8 mouse cellular contexts compared by ENCODE assay signal in genomic region chr10:105840928-105841888, GRCm38 (mm10). TPM values are rescaled to one million over a fixed set of nuclear protein-coding genes. Genes with fewer than 3 reads are reported as not detected.
DNase-seq lines count a peak whose midpoint lies in the region; ATAC-seq and TF ChIP-seq lines count a peak whose summit lies in the region.

Ccdc59 (plus strand) TSS chr10:105841067.
Mettl25 (minus strand) TSS chr10:105841380.

- H3K4me2 ChIP-seq in heart, embryonic 12.5 days = peak within 1 kb of the TSS; percentile 70
- H3K4me2 ChIP-seq in kidney, postnatal 0 days (ENCODE audit: low read length) = peak within 1 kb of the TSS; percentile 89
- H3K4me2 ChIP-seq in liver, embryonic 11.5 days = peak within 1 kb of the TSS; percentile 78
- peak within 1 kb of the TSS; percentile 74 for H3K4me2 ChIP-seq in stomach, embryonic 14.5 days (replicated peaks; ENCODE audit: low read depth, low read length)

- no peaks in the 10 kb centered on the region for H3K27me3 ChIP-seq in heart, embryonic 12.5 days (replicated peaks)
- no peaks in the 10 kb centered on the region for H3K27me3 ChIP-seq in kidney, postnatal 0 days (ENCODE audit: insufficient read depth, low read length)
- H3K27me3 ChIP-seq in liver, embryonic 11.5 days (replicated peaks; ENCODE audit: control insufficient read depth, insufficient read depth, low read length) = no peaks in the 10 kb centered on the region
- no peaks in the 10 kb centered on the region for H3K27me3 ChIP-seq in stomach, embryonic 14.5 days (ENCODE audit: control insufficient read depth, insufficient read depth, low read length)

- peak; percentile 62 for TF ChIP-seq CTCF in kidney, postnatal 0 days (IDR thresholded peaks at IDR 0.05; ENCODE audit: low read depth)

- under 1% methylated on average over 87 of the region's 90 CpGs for WGBS in heart, embryonic 12.5 days
- WGBS in kidney, postnatal 0 days = 1% methylated on average over 89 of the region's 90 CpGs
- under 1% methylated on average over 84 of the region's 90 CpGs for WGBS in liver, embryonic 11.5 days
- WGBS in stomach, embryonic 14.5 days = under 1% methylated on average over 90 of the region's 90 CpGs

- no peaks in the 10 kb centered on the region for H3K9me3 ChIP-seq in heart, embryonic 12.5 days (replicated peaks)
- no peaks in the 10 kb centered on the region for H3K9me3 ChIP-seq in kidney, postnatal 0 days (replicated peaks; ENCODE audit: low read length)
- H3K9me3 ChIP-seq in liver, embryonic 11.5 days (ENCODE audit: control insufficient read depth, low read length) = no peaks in the 10 kb centered on the region
- H3K9me3 ChIP-seq in stomach, embryonic 14.5 days (ENCODE audit: control insufficient read depth, low read depth, low read length) = no peaks in the 10 kb centered on the region

- peaks cover 36% of the 10 kb centered on the region for H3K36me3 ChIP-seq in heart, embryonic 12.5 days
- peaks cover 24% of the 10 kb centered on the region for H3K36me3 ChIP-seq in kidney, postnatal 0 days (ENCODE audit: insufficient read depth, low read length)
- peaks cover 11% of the 10 kb centered on the region for H3K36me3 ChIP-seq in liver, embryonic 11.5 days (ENCODE audit: control insufficient read depth, insufficient read depth, low read length)
- H3K36me3 ChIP-seq in stomach, embryonic 14.5 days (ENCODE audit: control insufficient read depth, insufficient read depth, low read length) = peaks cover 29% of the 10 kb centered on the region

- peaks cover 4% of the 10 kb centered on the region for H3K4me1 ChIP-seq in heart, embryonic 12.5 days (replicated peaks)
- H3K4me1 ChIP-seq in kidney, postnatal 0 days (replicated peaks; ENCODE audit: insufficient read depth, low read length) = no peaks in the 10 kb centered on the region
- peaks cover 2% of the 10 kb centered on the region for H3K4me1 ChIP-seq in liver, embryonic 11.5 days (replicated peaks; ENCODE audit: control insufficient read depth, insufficient read depth, low read length)
- H3K4me1 ChIP-seq in stomach, embryonic 14.5 days (ENCODE audit: control insufficient read depth, insufficient read depth, low read length) = no peaks in the 10 kb centered on the region

- H3K4me3 ChIP-seq in heart, embryonic 12.5 days = peak within 1 kb of the TSS; percentile 87
- peak within 1 kb of the TSS; percentile 95 for H3K4me3 ChIP-seq in kidney, postnatal 0 days (replicated peaks; ENCODE audit: low read depth, low read length)
- H3K4me3 ChIP-seq in liver, embryonic 11.5 days (ENCODE audit: low read depth, low read length) = peak within 1 kb of the TSS; percentile 84
- peak within 1 kb of the TSS; percentile 83 for H3K4me3 ChIP-seq in stomach, embryonic 14.5 days (ENCODE audit: low read depth, low read length)

- peak; percentile 95 for ATAC-seq in erythroid progenitor cell, adult 5-6 weeks (replicated peaks; ENCODE audit: low FRiP score, poor library complexity, severe bottlenecking)
- ATAC-seq in heart, embryonic 12.5 days (ENCODE audit: insufficient number of reproducible peaks, low FRiP score) = peak; percentile 99
- ATAC-seq in kidney, postnatal 0 days (replicated peaks; ENCODE audit: low FRiP score, low read depth) = peak; percentile 99
- ATAC-seq in liver, embryonic 11.5 days (replicated peaks; ENCODE audit: low FRiP score) = peak; percentile 96
- peak; percentile 97 for ATAC-seq in stomach, embryonic 14.5 days (ENCODE audit: insufficient number of reproducible peaks, insufficient read depth, low FRiP score, low read depth)

- DNase-seq in CD4-positive helper T cell, adult 2 months (ENCODE audit: low read depth, low spot score) = peak; percentile 98
- peak; percentile 94 for DNase-seq in brain, embryonic 18.5 days (ENCODE audit: low read depth, low spot score)
- peak; percentile 98 for DNase-seq in kidney, postnatal 0 days (ENCODE audit: low spot score)
- peak; percentile 95 for DNase-seq in liver, embryonic 11.5 days (ENCODE audit: low spot score)
- DNase-seq in naive thymus-derived CD4-positive, alpha-beta T cell, adult 2 months (ENCODE audit: low read depth) = peak; percentile 97

- peak within 1 kb of the TSS; percentile 95 for H3K27ac ChIP-seq in heart, embryonic 12.5 days (ENCODE audit: poor library complexity, severe bottlenecking)
- peak within 1 kb of the TSS; percentile 91 for H3K27ac ChIP-seq in kidney, postnatal 0 days
- H3K27ac ChIP-seq in liver, embryonic 11.5 days (ENCODE audit: low read depth, low read length) = peak within 1 kb of the TSS; percentile 80
- H3K27ac ChIP-seq in stomach, embryonic 14.5 days (ENCODE audit: low read length) = peak within 1 kb of the TSS; percentile 85

- H3K9ac ChIP-seq in heart, embryonic 12.5 days = peak within 1 kb of the TSS; percentile 88
- peak within 1 kb of the TSS; percentile 84 for H3K9ac ChIP-seq in kidney, postnatal 0 days (ENCODE audit: low read depth, low read length)
- H3K9ac ChIP-seq in liver, embryonic 11.5 days (ENCODE audit: low read depth, low read length) = peak within 1 kb of the TSS; percentile 78
- H3K9ac ChIP-seq in stomach, embryonic 14.5 days (replicated peaks; ENCODE audit: low read depth, low read length) = peak within 1 kb of the TSS; percentile 41

RNA-seq across cellular contexts. Expression of gene Ccdc59, which starts in this region (rescaled TPM):
- total RNA-seq in erythroid progenitor cell, adult 5-6 weeks (2015; ENCODE audit: low replicate concordance) = 11.3 and 28.8 TPM in 2 replicates
- total RNA-seq in erythroid progenitor cell, adult 5-6 weeks (2017; ENCODE audit: low replicate concordance) = 8.2 and 15.1 TPM in 2 replicates
- polyA plus RNA-seq in heart, embryonic 12.5 days (2016; fragmentation: Nextera tagmentation; extraction: Ambion mirVana) = 40.8 and 45.0 TPM in 2 replicates
- 57.0 and 58.6 TPM in 2 replicates for polyA plus RNA-seq in kidney, postnatal 0 days (2015; fragmentation: Nextera tagmentation; extraction: Ambion mirVana)
- polyA plus RNA-seq in liver, embryonic 11.5 days (2014; fragmentation: Nextera tagmentation; extraction: Ambion mirVana) = 45.2 and 50.5 TPM in 2 replicates
- polyA plus RNA-seq in stomach, embryonic 14.5 days (2014; fragmentation: Nextera tagmentation; extraction: Ambion mirVana) = 54.4 and 58.0 TPM in 2 replicates

RNA-seq across cellular contexts. Expression of gene Mettl25, which starts in this region (rescaled TPM):
- total RNA-seq in erythroid progenitor cell, adult 5-6 weeks (2015; ENCODE audit: low replicate concordance) = 1.1 and 3.4 TPM in 2 replicates
- total RNA-seq in erythroid progenitor cell, adult 5-6 weeks (2017; ENCODE audit: low replicate concordance) = 0.68 and 3.2 TPM in 2 replicates
- polyA plus RNA-seq in heart, embryonic 12.5 days (2016; fragmentation: Nextera tagmentation; extraction: Ambion mirVana) = 10.0 and 11.2 TPM in 2 replicates
- 13.3 and 13.5 TPM in 2 replicates for polyA plus RNA-seq in kidney, postnatal 0 days (2015; fragmentation: Nextera tagmentation; extraction: Ambion mirVana)
- 13.1 and 13.3 TPM in 2 replicates for polyA plus RNA-seq in liver, embryonic 11.5 days (2014; fragmentation: Nextera tagmentation; extraction: Ambion mirVana)
- polyA plus RNA-seq in stomach, embryonic 14.5 days (2014; fragmentation: Nextera tagmentation; extraction: Ambion mirVana) = 16.0 and 16.5 TPM in 2 replicates

Comparison
In these comparisons a context has a peak if more than half of its experiments do, and no peak if none do; other contexts are left out.
1. Peak in every context shown above with its lines: DNase-seq, ATAC-seq, H3K4me3 ChIP-seq and H3K27ac ChIP-seq.